Mouse (Mus musculus): ENCODE results near the gene Slc35c1. TPM values are rescaled to one million over a fixed set of nuclear protein-coding genes. Genes with fewer than 3 reads are reported as not detected.
A peak's percentile ranks its signal among the peaks of the same experiment; 100 is the strongest.

The Slc35c1 gene
- polyA plus RNA-seq, 1 experiment from 2014 or later = 8.6 TPM

DNA sequence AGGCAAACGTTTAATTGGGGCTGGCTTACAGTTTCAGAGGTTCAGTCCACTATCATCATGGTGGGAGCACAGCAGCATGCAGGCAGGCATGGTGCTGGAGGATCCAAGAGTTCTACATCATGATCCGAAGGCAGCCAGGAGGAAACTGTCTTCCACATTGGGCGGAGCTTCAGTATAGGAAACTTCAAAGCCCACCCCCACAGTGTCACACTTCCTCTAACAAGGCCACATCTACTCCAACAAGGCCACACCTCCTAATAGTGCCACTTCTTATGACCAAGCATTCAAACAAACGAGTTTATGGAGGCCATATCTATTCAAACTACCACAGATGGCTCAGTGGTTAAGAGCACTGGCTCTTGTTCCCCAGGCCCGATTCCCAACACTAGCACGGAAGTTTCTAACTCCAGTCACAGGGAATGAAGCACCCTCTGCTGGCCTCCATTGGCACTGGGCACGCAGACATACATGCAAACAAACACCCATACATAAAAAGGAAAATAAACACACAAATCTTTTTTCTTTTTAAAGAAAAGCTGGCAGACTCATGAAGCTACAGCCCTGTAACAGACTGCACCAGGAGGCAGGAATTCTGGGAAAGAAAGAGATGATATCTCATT is 13.1 kb downstream of the Slc35c1 start:
- H3K36me3 ChIP-seq (ENCODE audit: control insufficient read depth, insufficient read depth, low read length) = no peaks in the 10 kb centered on the region
- WGBS (ENCODE audit: insufficient replicate concordance) = 67% methylated on average over 7 of the region's 7 CpGs
- H3K4me3 ChIP-seq (ENCODE audit: low read depth, low read length) = no peak overlapping the region
- no peak overlapping the region for H3K4me2 ChIP-seq
- H3K9ac ChIP-seq (ENCODE audit: low read depth, low read length) = no peak overlapping the region
- no peaks in the 10 kb centered on the region for H3K27me3 ChIP-seq (ENCODE audit: control insufficient read depth, insufficient read depth, low read length)
- H3K27ac ChIP-seq (ENCODE audit: low read depth, low read length) = no peak overlapping the region
- no peaks in the 10 kb centered on the region for H3K9me3 ChIP-seq (replicated peaks; ENCODE audit: control insufficient read depth, low read length)
- no peak for ATAC-seq (replicated peaks; ENCODE audit: insufficient number of reproducible peaks, low FRiP score, low TSS enrichment)
- peaks cover 4% of the 10 kb centered on the region for H3K4me1 ChIP-seq (ENCODE audit: control insufficient read depth, insufficient read depth, low read length)

DNA sequence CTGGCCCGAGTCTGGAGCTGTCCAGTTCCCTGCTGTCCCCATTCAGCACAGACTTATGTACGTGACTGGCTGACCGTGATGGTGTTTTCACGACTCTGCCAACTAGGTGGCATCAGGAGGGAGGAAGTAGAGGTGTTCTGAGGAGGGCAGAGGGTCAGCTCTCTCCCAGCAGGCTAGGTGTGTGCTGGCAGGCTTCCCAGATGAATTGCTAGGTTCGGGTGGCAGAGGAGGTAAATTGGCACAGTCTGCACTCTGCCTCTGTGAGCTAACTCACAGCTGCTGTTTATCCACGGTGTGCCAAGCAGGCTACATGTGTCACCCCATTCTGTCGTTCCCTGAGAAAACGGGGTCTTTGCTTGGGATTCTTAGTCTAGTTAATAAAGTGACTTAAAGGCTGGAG is 13.7 kb downstream of the Slc35c1 start:
- H3K27ac ChIP-seq (ENCODE audit: low read depth, low read length) = no peak overlapping the region
- no peak overlapping the region for H3K9ac ChIP-seq (ENCODE audit: low read depth, low read length)
- H3K27me3 ChIP-seq (ENCODE audit: control insufficient read depth, insufficient read depth, low read length) = no peaks in the 10 kb centered on the region
- H3K4me3 ChIP-seq (ENCODE audit: low read depth, low read length) = no peak overlapping the region
- no peak overlapping the region for H3K4me2 ChIP-seq
- 78% methylated on average over 8 of the region's 8 CpGs for WGBS (ENCODE audit: insufficient replicate concordance)
- no peaks in the 10 kb centered on the region for H3K9me3 ChIP-seq (replicated peaks; ENCODE audit: control insufficient read depth, low read length)
- no peaks in the 10 kb centered on the region for H3K36me3 ChIP-seq (ENCODE audit: control insufficient read depth, insufficient read depth, low read length)
- no peak for ATAC-seq (replicated peaks; ENCODE audit: insufficient number of reproducible peaks, low FRiP score, low TSS enrichment)
- H3K4me1 ChIP-seq (ENCODE audit: control insufficient read depth, insufficient read depth, low read length) = peaks cover 8% of the 10 kb centered on the region

DNA sequence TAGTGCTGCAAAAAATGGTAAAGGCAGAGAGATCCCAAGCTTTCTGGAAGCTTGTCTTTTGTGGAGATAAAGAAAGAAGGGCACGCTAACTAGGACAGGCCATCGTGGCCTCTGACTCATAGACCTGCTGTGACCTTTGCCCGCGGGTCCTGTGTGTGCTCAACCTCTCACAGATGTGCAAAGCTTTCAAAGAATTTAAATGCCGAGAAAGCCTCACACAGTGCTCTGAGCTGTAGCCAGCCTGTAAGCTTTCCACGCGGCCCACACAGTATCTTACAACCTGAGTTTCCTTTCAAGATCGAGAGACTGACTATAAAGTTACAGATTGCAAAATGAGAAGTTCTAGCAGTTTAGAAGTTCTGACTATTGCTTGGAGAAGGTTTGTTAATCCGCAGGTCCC is 14.4 kb downstream of the Slc35c1 start:
- Histone ChIP-seq H3K9ac (ENCODE audit: low read depth, low read length) (no peak overlapping the region), H3K9me3 (replicated peaks; ENCODE audit: control insufficient read depth, low read length) (no peaks in the 10 kb centered on the region), H3K4me1 (ENCODE audit: control insufficient read depth, insufficient read depth, low read length) (peaks cover 8% of the 10 kb centered on the region), H3K36me3 (ENCODE audit: control insufficient read depth, insufficient read depth, low read length) (no peaks in the 10 kb centered on the region), H3K4me3 (ENCODE audit: low read depth, low read length) (no peak overlapping the region), H3K4me2 (no peak overlapping the region), H3K27me3 (ENCODE audit: control insufficient read depth, insufficient read depth, low read length) (no peaks in the 10 kb centered on the region), H3K27ac (ENCODE audit: low read depth, low read length) (no peak overlapping the region)
- ATAC-seq (replicated peaks; ENCODE audit: insufficient number of reproducible peaks, low FRiP score, low TSS enrichment) = no peak
- WGBS (ENCODE audit: insufficient replicate concordance) = 53% methylated on average over 9 of the region's 9 CpGs

GRCm38 (mm10) chr2:92444376-92444775 is 16.0 kb downstream of the Slc35c1 start:
- H3K4me2 ChIP-seq = no peak overlapping the region
- 25% methylated on average over 4 of the region's 4 CpGs for WGBS (ENCODE audit: insufficient replicate concordance)
- H3K9me3 ChIP-seq (replicated peaks; ENCODE audit: control insufficient read depth, low read length) = no peaks in the 10 kb centered on the region
- H3K4me1 ChIP-seq (ENCODE audit: control insufficient read depth, insufficient read depth, low read length) = peaks cover 8% of the 10 kb centered on the region
- no peaks in the 10 kb centered on the region for H3K27me3 ChIP-seq (ENCODE audit: control insufficient read depth, insufficient read depth, low read length)
- no peak overlapping the region for H3K9ac ChIP-seq (ENCODE audit: low read depth, low read length)
- H3K4me3 ChIP-seq (ENCODE audit: low read depth, low read length) = no peak overlapping the region
- peak; percentile 77; the same call in 1 of the 2 replicates for ATAC-seq (replicated peaks; ENCODE audit: insufficient number of reproducible peaks, low FRiP score, low TSS enrichment)
- H3K27ac ChIP-seq (ENCODE audit: low read depth, low read length) = no peak overlapping the region
- no peaks in the 10 kb centered on the region for H3K36me3 ChIP-seq (ENCODE audit: control insufficient read depth, insufficient read depth, low read length)

DNA sequence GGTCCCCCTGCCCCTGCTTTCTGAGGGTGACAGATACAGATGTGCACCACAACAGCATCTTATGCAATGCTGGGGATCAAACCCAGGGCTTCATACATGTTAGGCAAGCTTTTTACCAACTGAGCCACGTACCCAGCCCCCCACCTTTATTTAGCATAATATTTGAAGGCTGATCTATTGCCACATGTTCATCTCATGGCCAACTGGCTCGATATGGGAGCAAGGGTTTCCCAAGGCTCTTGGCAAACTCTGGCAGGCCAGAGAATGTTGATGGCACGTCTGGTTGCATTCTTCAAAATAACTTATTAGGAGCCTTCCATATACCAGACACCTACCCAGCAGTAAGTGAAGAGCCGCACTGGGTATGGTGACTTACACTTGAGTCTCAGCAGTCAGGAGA is 17.0 kb downstream of the Slc35c1 start:
- Histone ChIP-seq H3K27me3 (ENCODE audit: control insufficient read depth, insufficient read depth, low read length) (no peaks in the 10 kb centered on the region), H3K4me3 (ENCODE audit: low read depth, low read length) (no peak overlapping the region), H3K36me3 (ENCODE audit: control insufficient read depth, insufficient read depth, low read length) (no peaks in the 10 kb centered on the region), H3K4me2 (no peak overlapping the region), H3K9me3 (replicated peaks; ENCODE audit: control insufficient read depth, low read length) (no peaks in the 10 kb centered on the region), H3K9ac (ENCODE audit: low read depth, low read length) (no peak overlapping the region), H3K4me1 (ENCODE audit: control insufficient read depth, insufficient read depth, low read length) (peaks cover 8% of the 10 kb centered on the region), H3K27ac (ENCODE audit: low read depth, low read length) (no peak overlapping the region)
- 79% methylated on average over 4 of the region's 4 CpGs for WGBS (ENCODE audit: insufficient replicate concordance)
- ATAC-seq (replicated peaks; ENCODE audit: insufficient number of reproducible peaks, low FRiP score, low TSS enrichment) = no peak

DNA sequence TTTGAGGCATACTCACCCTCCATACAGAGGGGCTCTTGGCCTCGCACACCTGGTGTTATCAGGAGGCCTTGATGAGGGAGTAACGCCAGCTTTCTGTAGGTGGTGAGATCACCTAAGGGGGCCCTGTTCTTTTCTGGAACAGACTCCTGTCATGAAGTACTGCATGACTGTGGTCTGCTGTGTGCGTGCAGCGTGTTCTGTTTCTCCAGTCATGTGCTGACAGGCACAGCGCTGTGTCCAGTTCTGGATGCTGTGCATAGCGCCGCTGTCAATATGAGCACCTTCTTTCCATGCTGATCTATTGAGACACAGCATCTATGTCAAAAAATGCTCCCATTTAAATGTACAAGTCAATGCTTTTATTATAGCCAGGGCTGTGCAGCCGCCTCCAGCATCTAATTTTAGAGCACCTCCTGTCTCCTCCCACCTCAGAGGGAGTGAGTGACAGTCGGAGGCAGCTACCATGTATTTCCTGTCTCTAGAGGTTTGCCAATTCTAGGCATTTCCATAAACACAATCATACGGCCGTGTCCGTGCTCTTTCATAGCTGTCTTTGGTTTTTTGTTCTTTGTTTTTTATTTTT is 17.8 kb downstream of the Slc35c1 start:
- H3K4me3 ChIP-seq (ENCODE audit: low read depth, low read length) = no peak overlapping the region
- H3K9me3 ChIP-seq (replicated peaks; ENCODE audit: control insufficient read depth, low read length) = no peaks in the 10 kb centered on the region
- 58% methylated on average over 12 of the region's 12 CpGs for WGBS (ENCODE audit: insufficient replicate concordance)
- no peaks in the 10 kb centered on the region for H3K27me3 ChIP-seq (ENCODE audit: control insufficient read depth, insufficient read depth, low read length)
- H3K4me2 ChIP-seq = no peak overlapping the region
- H3K36me3 ChIP-seq (ENCODE audit: control insufficient read depth, insufficient read depth, low read length) = no peaks in the 10 kb centered on the region
- H3K4me1 ChIP-seq (ENCODE audit: control insufficient read depth, insufficient read depth, low read length) = peaks cover 8% of the 10 kb centered on the region
- no peak overlapping the region for H3K9ac ChIP-seq (ENCODE audit: low read depth, low read length)
- ATAC-seq (replicated peaks; ENCODE audit: insufficient number of reproducible peaks, low FRiP score, low TSS enrichment) = no peak
- no peak overlapping the region for H3K27ac ChIP-seq (ENCODE audit: low read depth, low read length)

GRCm38 (mm10) chr2:92440432-92440831 is 19.9 kb downstream of the Slc35c1 start:
- Histone ChIP-seq H3K9ac (ENCODE audit: low read depth, low read length) (no peak overlapping the region), H3K27ac (ENCODE audit: low read depth, low read length) (no peak overlapping the region), H3K4me2 (no peak overlapping the region), H3K27me3 (ENCODE audit: control insufficient read depth, insufficient read depth, low read length) (no peaks in the 10 kb centered on the region), H3K4me1 (ENCODE audit: control insufficient read depth, insufficient read depth, low read length) (peaks cover 8% of the 10 kb centered on the region), H3K9me3 (replicated peaks; ENCODE audit: control insufficient read depth, low read length) (no peaks in the 10 kb centered on the region), H3K4me3 (ENCODE audit: low read depth, low read length) (no peak overlapping the region), H3K36me3 (ENCODE audit: control insufficient read depth, insufficient read depth, low read length) (no peaks in the 10 kb centered on the region)
- no peak for ATAC-seq (replicated peaks; ENCODE audit: insufficient number of reproducible peaks, low FRiP score, low TSS enrichment)
- 63% methylated on average over 6 of the region's 6 CpGs for WGBS (ENCODE audit: insufficient replicate concordance)

- no peak overlapping the region for H3K4me2 ChIP-seq
- no peak overlapping the region for H3K27ac ChIP-seq (ENCODE audit: low read depth, low read length)
- H3K36me3 ChIP-seq (ENCODE audit: control insufficient read depth, insufficient read depth, low read length) = no peaks in the 10 kb centered on the region
- H3K9ac ChIP-seq (ENCODE audit: low read depth, low read length) = no peak overlapping the region
- WGBS (ENCODE audit: insufficient replicate concordance) = 48% methylated on average over 3 of the region's 3 CpGs
- H3K4me3 ChIP-seq (ENCODE audit: low read depth, low read length) = no peak overlapping the region
- peaks cover 8% of the 10 kb centered on the region for H3K4me1 ChIP-seq (ENCODE audit: control insufficient read depth, insufficient read depth, low read length)
- H3K9me3 ChIP-seq (replicated peaks; ENCODE audit: control insufficient read depth, low read length) = no peaks in the 10 kb centered on the region
- H3K27me3 ChIP-seq (ENCODE audit: control insufficient read depth, insufficient read depth, low read length) = no peaks in the 10 kb centered on the region
- no peak for ATAC-seq (replicated peaks; ENCODE audit: insufficient number of reproducible peaks, low FRiP score, low TSS enrichment)
Measured at GRCm38 (mm10) chr2:92438567-92438966, 21.8 kb downstream of the Slc35c1 start.

DNA sequence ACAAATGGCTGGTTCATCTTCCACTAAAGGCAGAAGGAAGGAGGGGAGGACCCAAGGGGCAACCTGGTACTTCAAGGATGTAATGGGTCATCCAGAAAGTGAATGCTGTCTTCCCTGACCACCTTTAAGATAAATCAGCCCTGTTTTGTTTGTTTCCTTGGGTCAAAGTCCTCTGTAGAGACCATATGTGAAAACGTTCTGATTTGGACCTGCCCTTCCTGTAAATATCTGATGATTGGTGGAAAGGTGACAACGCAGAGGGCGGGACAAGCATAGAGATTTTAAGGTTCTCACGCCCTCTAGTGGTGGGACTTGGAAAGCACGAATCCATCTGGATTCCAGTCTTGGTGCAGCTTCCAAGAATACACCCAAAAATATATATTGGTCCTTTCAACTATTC is 22.5 kb downstream of the Slc35c1 start:
- 1% methylated on average over 5 of the region's 5 CpGs for WGBS (ENCODE audit: insufficient replicate concordance)
- Histone ChIP-seq H3K27me3 (ENCODE audit: control insufficient read depth, insufficient read depth, low read length) (no peaks in the 10 kb centered on the region), H3K27ac (ENCODE audit: low read depth, low read length) (0 out of 2 replicates have a peak overlapping the region, but pooled peaks have one; percentile 0), H3K4me3 (ENCODE audit: low read depth, low read length) (no peak overlapping the region), H3K9ac (ENCODE audit: low read depth, low read length) (no peak overlapping the region), H3K9me3 (replicated peaks; ENCODE audit: control insufficient read depth, low read length) (no peaks in the 10 kb centered on the region), H3K4me1 (ENCODE audit: control insufficient read depth, insufficient read depth, low read length) (peaks cover 10% of the 10 kb centered on the region), H3K36me3 (ENCODE audit: control insufficient read depth, insufficient read depth, low read length) (no peaks in the 10 kb centered on the region), H3K4me2 (peak overlapping the region; percentile 31)
- no peak for ATAC-seq (replicated peaks; ENCODE audit: insufficient number of reproducible peaks, low FRiP score, low TSS enrichment)

Data from heart, embryonic 11.5 days (tissue).